Mouse (Mus musculus): Measurements from ENCODE around the gene Ptch1. TPM values are rescaled to one million over a fixed set of nuclear protein-coding genes. Genes with fewer than 3 reads are reported as not detected.

Ptch1 gene
- total and polyA plus RNA-seq, 3 experiments, result 6.2 to 14.9 (median 7.4) TPM

DNA sequence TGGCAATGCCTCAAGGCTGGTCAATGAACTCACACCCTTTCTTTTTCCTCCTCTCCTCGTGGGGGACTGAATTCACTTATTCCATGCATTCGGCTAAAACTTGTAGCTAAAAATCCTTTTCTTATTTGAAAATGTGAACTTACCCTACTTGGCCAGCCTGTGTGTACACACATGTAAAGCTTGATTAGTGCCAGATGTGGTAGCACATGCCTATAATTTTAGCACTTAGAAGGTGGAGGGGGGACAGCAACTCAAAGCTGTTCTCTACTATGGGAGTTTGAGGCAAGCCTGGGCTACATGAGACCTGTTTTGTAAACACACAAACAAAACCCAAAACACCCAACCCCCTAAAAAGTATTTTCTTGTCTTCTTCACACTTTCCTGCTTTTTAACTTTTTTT lies 56.9 kb downstream of the Ptch1 start:
- H3K9ac ChIP-seq (ENCODE audit: insufficient read depth, low read depth), result no peak overlapping the region
- H3K36me3 ChIP-seq (replicated peaks in 1 of 2; ENCODE audit: control insufficient read depth in 1 of 2, insufficient read depth in 1 of 2, low read length in 1 of 2), result peaks cover 89 to 97% of the 10 kb centered on the region in 2 experiments
- H3K27ac ChIP-seq (ENCODE audit: insufficient read depth, low read depth), result no peak overlapping the region
- DNase-seq (ENCODE audit: extremely low read depth), result no peak
- no peak overlapping the region for H3K4me2 ChIP-seq (ENCODE audit: insufficient read depth, low read depth, poor library complexity, severe bottlenecking)
- H3K9me3 ChIP-seq (replicated peaks; ENCODE audit: low read length), result no peaks in the 10 kb centered on the region
- no peaks in the 10 kb centered on the region for H3K27me3 ChIP-seq (replicated peaks)
- in situ Hi-C loops (cut with MboI; ENCODE audit: low pct_ligation_motif_present, low pct_unique_long_range_greater_than_20kb, low sequenced_read_pairs), result no loop called here
- dilution Hi-C loops (cut with MboI; ENCODE audit: extremely low pct_ligation_motif_present, extremely low pct_unique_long_range_greater_than_20kb, low sequenced_read_pairs), result no loop called here
- TF ChIP-seq UBTF (IDR thresholded peaks at IDR 0.05; ENCODE audit: low read depth, low read length) (no peak), RAD21 (IDR thresholded peaks at IDR 0.05; ENCODE audit: low read depth, low read length) (no peak), USF2 (conservative IDR thresholded peaks at IDR 0.05; ENCODE audit: low read depth, low read length) (no peak), JUN (IDR thresholded peaks at IDR 0.05; ENCODE audit: insufficient read depth, low read depth, low read length) (no peak), SIN3A (IDR thresholded peaks at IDR 0.05; ENCODE audit: low read length) (no peak), POLR2AphosphoS2 (IDR thresholded peaks at IDR 0.05; ENCODE audit: low read depth, low read length) (no peak), JUND (conservative IDR thresholded peaks at IDR 0.05; ENCODE audit: low read depth, low read length) (no peak), CHD1 (IDR thresholded peaks at IDR 0.05; ENCODE audit: low read depth, low read length) (no peak), ELF1 (IDR thresholded peaks at IDR 0.05; ENCODE audit: low read depth, low read length) (no peak)
- no peaks in the 10 kb centered on the region for H3K79me2 ChIP-seq (replicated peaks; ENCODE audit: control insufficient read depth, extremely low read depth, insufficient read depth, poor library complexity, severe bottlenecking)
- no peaks in the 10 kb centered on the region for H3K4me1 ChIP-seq (ENCODE audit: control insufficient read depth in 1 of 2, insufficient read depth in 2 of 2)
- H3K4me3 ChIP-seq (replicated peaks in 1 of 3; ENCODE audit: low read depth in 2 of 3, low read length in 2 of 3, poor library complexity in 1 of 3), result no peak overlapping the region

GRCm38 (mm10) chr13:63515542-63515941 lies 57.9 kb downstream of the Ptch1 start:
- in situ Hi-C loops (cut with MboI; ENCODE audit: low pct_ligation_motif_present, low pct_unique_long_range_greater_than_20kb, low sequenced_read_pairs) (no loop called here), dilution Hi-C loops (cut with MboI; ENCODE audit: extremely low pct_ligation_motif_present, extremely low pct_unique_long_range_greater_than_20kb, low sequenced_read_pairs) (no loop called here)
- H3K4me2 ChIP-seq (ENCODE audit: insufficient read depth, low read depth, poor library complexity, severe bottlenecking), result no peak overlapping the region
- no peak for DNase-seq (ENCODE audit: extremely low read depth)
- H3K9me3 ChIP-seq (replicated peaks; ENCODE audit: low read length), result no peaks in the 10 kb centered on the region
- H3K4me1 ChIP-seq (ENCODE audit: control insufficient read depth in 1 of 2, insufficient read depth in 2 of 2), result no peaks in the 10 kb centered on the region
- H3K27me3 ChIP-seq (replicated peaks), result no peaks in the 10 kb centered on the region
- no peak overlapping the region for H3K27ac ChIP-seq (ENCODE audit: insufficient read depth, low read depth)
- no peak overlapping the region for H3K4me3 ChIP-seq (replicated peaks in 1 of 3; ENCODE audit: low read depth in 2 of 3, low read length in 2 of 3, poor library complexity in 1 of 3)
- no peak for TF ChIP-seq E2F4 (IDR thresholded peaks at IDR 0.05; ENCODE audit: insufficient replicate concordance, low read depth, low read length)
- no peak for TF ChIP-seq RCOR1 (conservative IDR thresholded peaks at IDR 0.05; ENCODE audit: low read depth, low read length)
- no peak for TF ChIP-seq MAFK (IDR thresholded peaks at IDR 0.05; ENCODE audit: insufficient replicate concordance, low read length)
- no peak for TF ChIP-seq MXI1 (IDR thresholded peaks at IDR 0.05; ENCODE audit: low read depth, low read length)
- TF ChIP-seq POLR2A (IDR thresholded peaks at IDR 0.05; ENCODE audit: low read depth, low read length), result no peak
- TF ChIP-seq KAT2A (IDR thresholded peaks at IDR 0.05; ENCODE audit: insufficient replicate concordance, low read length), result no peak
- no peak for TF ChIP-seq MAX (IDR thresholded peaks at IDR 0.05; ENCODE audit: low read length)
- TF ChIP-seq ZKSCAN1 (IDR thresholded peaks at IDR 0.05; ENCODE audit: borderline replicate concordance, low read depth, low read length), result no peak
- no peak for TF ChIP-seq USF1 (IDR thresholded peaks at IDR 0.05; ENCODE audit: low read depth, low read length)
- no peak for TF ChIP-seq JUND (conservative IDR thresholded peaks at IDR 0.05; ENCODE audit: low read depth, low read length)
- TF ChIP-seq EP300 (IDR thresholded peaks at IDR 0.05; ENCODE audit: low read length), result no peak
- no peak for TF ChIP-seq ETS1 (conservative IDR thresholded peaks at IDR 0.05; ENCODE audit: low read depth, low read length)
- TF ChIP-seq UBTF (IDR thresholded peaks at IDR 0.05; ENCODE audit: low read depth, low read length), result no peak
- no peak for TF ChIP-seq NELFE (IDR thresholded peaks at IDR 0.05; ENCODE audit: low read depth, low read length)
- no peak for TF ChIP-seq CHD1 (IDR thresholded peaks at IDR 0.05; ENCODE audit: low read depth, low read length)
- H3K79me2 ChIP-seq (replicated peaks; ENCODE audit: control insufficient read depth, extremely low read depth, insufficient read depth, poor library complexity, severe bottlenecking), result no peaks in the 10 kb centered on the region
- peaks cover 84 to 99% of the 10 kb centered on the region in 2 experiments for H3K36me3 ChIP-seq (replicated peaks in 1 of 2; ENCODE audit: control insufficient read depth in 1 of 2, insufficient read depth in 1 of 2, low read length in 1 of 2)
- no peak overlapping the region for H3K9ac ChIP-seq (ENCODE audit: insufficient read depth, low read depth)

Data from CH12.LX (cell line).